Mouse (Mus musculus): Measurements from ENCODE around the gene Igfbpl1.

DNA sequence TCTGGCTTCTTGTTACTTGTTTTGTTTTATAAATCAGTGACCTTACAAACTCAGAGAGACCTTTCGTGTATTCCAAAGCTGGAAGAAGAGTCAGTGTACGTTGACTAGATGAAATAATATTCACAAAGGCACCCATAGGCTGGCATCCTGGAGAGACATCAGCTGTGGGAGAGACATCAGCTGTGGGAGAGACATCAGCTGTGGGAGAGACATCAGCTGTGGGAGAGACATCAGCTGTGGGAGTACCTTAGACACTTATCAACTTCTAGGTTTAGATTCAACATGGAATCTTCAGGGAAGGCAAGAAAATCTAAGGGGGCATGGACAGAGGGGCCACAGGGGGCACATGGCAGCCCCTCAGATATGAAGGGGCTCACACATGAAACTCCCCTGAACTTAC is 19.5 kb upstream of the Igfbpl1 start:
- no peak for TF ChIP-seq HCFC1 (IDR thresholded peaks at IDR 0.05; ENCODE audit: borderline replicate concordance, insufficient read depth, low read length)
- no peak for TF ChIP-seq CHD2 (IDR thresholded peaks at IDR 0.05; ENCODE audit: low read depth, low read length)
